Mouse (Mus musculus) forebrain, embryonic 15.5 days (tissue): ENCODE measurements around the gene Akr1c14. TPM values are rescaled to one million over a fixed set of nuclear protein-coding genes. Genes with fewer than 3 reads are reported as not detected.

Source experiments
- ATAC-seq: fragments of 200-750 bp; cut with Nextera tagmentation; replicated peaks from 2 replicates; pipeline ENCODE4 v1.8.0; 2017; ENCODE audit warnings: mild to moderate bottlenecking, moderate TSS enrichment, moderate library complexity
- H3K27ac ChIP-seq: fragments of 300-500 bp; sonication (generic); replicated peaks from 2 replicates; pipeline ENCODE4 v1.5.1; 2015; ENCODE audit warnings: mild to moderate bottlenecking, inconsistent platforms
- H3K27me3 ChIP-seq: fragments of 300-500 bp; sonication (generic); 2 replicates; pipeline ENCODE4 v1.6.1; 2015; ENCODE audit warnings: inconsistent platforms
- H3K36me3 ChIP-seq: fragments of 300-500 bp; sonication (generic); 2 replicates; pipeline ENCODE4 v1.6.1; 2015; ENCODE audit warnings: mild to moderate bottlenecking, inconsistent platforms
- H3K4me1 ChIP-seq: fragments of 300-500 bp; sonication (generic); 2 replicates; pipeline ENCODE4 v1.6.1; 2015; ENCODE audit warnings: inconsistent platforms
- H3K4me2 ChIP-seq: fragments of 300-500 bp; sonication (generic); replicated peaks from 2 replicates; pipeline ENCODE4 v1.6.1; 2015; ENCODE audit warnings: mild to moderate bottlenecking, inconsistent platforms
- H3K4me3 ChIP-seq: fragments of 300-500 bp; sonication (generic); 2 replicates; pipeline ENCODE4 v1.5.1; 2015; ENCODE audit warnings: mild to moderate bottlenecking, inconsistent platforms
- H3K9ac ChIP-seq: fragments of 300-500 bp; sonication (generic); replicated peaks from 2 replicates; pipeline ENCODE4 v1.6.1; 2015; ENCODE audit warnings: mild to moderate bottlenecking, inconsistent platforms
- H3K9me3 ChIP-seq: fragments of 300-500 bp; sonication (generic); 2 replicates; pipeline ENCODE4 v1.6.1; 2016; ENCODE audit warnings: inconsistent platforms
- WGBS: fragments of 180-500 bp; shearing (Covaris S2); methylation state at CpG from one replicate; pipeline ENCODE4 v1.1.7; 2015; ENCODE audit warnings: mixed read lengths; 5-methylcytosine and 5-hydroxymethylcytosine counted together
- polyA plus RNA-seq: library from polyadenylated mRNA; unstranded; fragments of >200 nt; fragmentation: Nextera tagmentation; extraction: Ambion mirVana; gene quantifications from 2 replicates; pipeline ENCODE4 v1.2.1, GENCODE M21; 2015

Gene Akr1c14
- polyA plus RNA-seq = 0.41 and 0.50 TPM in 2 replicates

GRCm38 (mm10) chr13:4048719-4049118 lies at the start of gene Akr1c14:
Gene Akr1c14, plus strand, starts transcription at chr13:4049011.
- H3K27ac ChIP-seq = no peak within 1 kb of the TSS
- H3K9me3 ChIP-seq = no peaks in the 10 kb centered on the region
- no peak within 1 kb of the TSS for H3K9ac ChIP-seq
- H3K4me1 ChIP-seq = no peaks in the 10 kb centered on the region
- WGBS = 66% methylated on average over 2 of the region's 2 CpGs
- no peaks in the 10 kb centered on the region for H3K36me3 ChIP-seq
- no peak for ATAC-seq
- H3K27me3 ChIP-seq = no peaks in the 10 kb centered on the region
- no peak within 1 kb of the TSS for H3K4me3 ChIP-seq
- no peak within 1 kb of the TSS for H3K4me2 ChIP-seq

GRCm38 (mm10) chr13:4001687-4002086 lies 47.1 kb upstream of the Akr1c14 start:
- H3K27me3 ChIP-seq = no peaks in the 10 kb centered on the region
- no peaks in the 10 kb centered on the region for H3K9me3 ChIP-seq
- H3K4me3 ChIP-seq = no peak overlapping the region
- H3K9ac ChIP-seq = no peak overlapping the region
- 0 out of 2 replicates have a peak, but pooled peaks have one; percentile 48 for ATAC-seq
- H3K4me2 ChIP-seq = no peak overlapping the region
- H3K36me3 ChIP-seq = no peaks in the 10 kb centered on the region
- H3K4me1 ChIP-seq = no peaks in the 10 kb centered on the region
- WGBS = 16% methylated on average over 3 of the region's 3 CpGs
- H3K27ac ChIP-seq = no peak overlapping the region

GRCm38 (mm10) chr13:4010784-4011183 lies 38.0 kb upstream of the Akr1c14 start:
- no peaks in the 10 kb centered on the region for H3K27me3 ChIP-seq
- H3K9ac ChIP-seq = no peak overlapping the region
- ATAC-seq = no peak
- no peaks in the 10 kb centered on the region for H3K9me3 ChIP-seq
- H3K36me3 ChIP-seq = no peaks in the 10 kb centered on the region
- 85% methylated on average over 4 of the region's 4 CpGs for WGBS
- H3K27ac ChIP-seq = no peak overlapping the region
- H3K4me2 ChIP-seq = no peak overlapping the region
- no peak overlapping the region for H3K4me3 ChIP-seq
- no peaks in the 10 kb centered on the region for H3K4me1 ChIP-seq

GRCm38 (mm10) chr13:4013811-4014210 lies 35.0 kb upstream of the Akr1c14 start:
- H3K4me1 ChIP-seq = no peaks in the 10 kb centered on the region
- H3K27ac ChIP-seq = no peak overlapping the region
- no peaks in the 10 kb centered on the region for H3K36me3 ChIP-seq
- no peak overlapping the region for H3K4me2 ChIP-seq
- ATAC-seq = no peak
- no peak overlapping the region for H3K4me3 ChIP-seq
- H3K27me3 ChIP-seq = no peaks in the 10 kb centered on the region
- no peak overlapping the region for H3K9ac ChIP-seq
- no peaks in the 10 kb centered on the region for H3K9me3 ChIP-seq

- H3K9me3 ChIP-seq = no peaks in the 10 kb centered on the region
- H3K4me2 ChIP-seq = no peak overlapping the region
- 94% methylated on average over 2 of the region's 2 CpGs for WGBS
- no peak for ATAC-seq
- no peaks in the 10 kb centered on the region for H3K27me3 ChIP-seq
- H3K9ac ChIP-seq = no peak overlapping the region
- H3K36me3 ChIP-seq = no peaks in the 10 kb centered on the region
- H3K4me1 ChIP-seq = no peaks in the 10 kb centered on the region
- H3K27ac ChIP-seq = no peak overlapping the region
- no peak overlapping the region for H3K4me3 ChIP-seq
These were observed 18.9 kb upstream of the Akr1c14 start for GRCm38 (mm10) chr13:4029897-4030296.

- Histone ChIP-seq H3K4me3 (no peak overlapping the region), H3K27ac (no peak overlapping the region), H3K9ac (no peak overlapping the region), H3K27me3 (no peaks in the 10 kb centered on the region), H3K9me3 (no peaks in the 10 kb centered on the region), H3K4me2 (no peak overlapping the region), H3K36me3 (no peaks in the 10 kb centered on the region), H3K4me1 (no peaks in the 10 kb centered on the region)
- no peak for ATAC-seq
- 26% methylated on average over 3 of the region's 3 CpGs for WGBS
These were observed 16.3 kb upstream of the Akr1c14 start for GRCm38 (mm10) chr13:4032512-4032911.

- H3K4me3 ChIP-seq = no peak overlapping the region
- ATAC-seq = no peak
- no peaks in the 10 kb centered on the region for H3K4me1 ChIP-seq
- no peaks in the 10 kb centered on the region for H3K27me3 ChIP-seq
- H3K9ac ChIP-seq = no peak overlapping the region
- WGBS = 89% methylated on average over 3 of the region's 3 CpGs
- H3K4me2 ChIP-seq = no peak overlapping the region
- no peaks in the 10 kb centered on the region for H3K9me3 ChIP-seq
- H3K27ac ChIP-seq = no peak overlapping the region
- no peaks in the 10 kb centered on the region for H3K36me3 ChIP-seq
These were observed 13.8 kb upstream of the Akr1c14 start for GRCm38 (mm10) chr13:4035052-4035451.

- no peaks in the 10 kb centered on the region for H3K9me3 ChIP-seq
- H3K27me3 ChIP-seq = no peaks in the 10 kb centered on the region
- H3K27ac ChIP-seq = no peak overlapping the region
- H3K4me1 ChIP-seq = no peaks in the 10 kb centered on the region
- no peak overlapping the region for H3K9ac ChIP-seq
- WGBS = 84% methylated on average over 3 of the region's 3 CpGs
- no peaks in the 10 kb centered on the region for H3K36me3 ChIP-seq
- no peak overlapping the region for H3K4me3 ChIP-seq
- ATAC-seq = no peak
- no peak overlapping the region for H3K4me2 ChIP-seq
These were observed 2.7 kb upstream of the Akr1c14 start for GRCm38 (mm10) chr13:4046113-4046512.

- no peaks in the 10 kb centered on the region for H3K4me1 ChIP-seq
- H3K9ac ChIP-seq = no peak overlapping the region
- no peaks in the 10 kb centered on the region for H3K27me3 ChIP-seq
- no peak overlapping the region for H3K4me3 ChIP-seq
- H3K4me2 ChIP-seq = no peak overlapping the region
- no peaks in the 10 kb centered on the region for H3K9me3 ChIP-seq
- ATAC-seq = no peak
- no peaks in the 10 kb centered on the region for H3K36me3 ChIP-seq
- H3K27ac ChIP-seq = no peak overlapping the region
- 26% methylated on average over 2 of the region's 2 CpGs for WGBS
These were observed 2.0 kb upstream of the Akr1c14 start for GRCm38 (mm10) chr13:4046841-4047240.

GRCm38 (mm10) chr13:4048226-4048625 lies 585 bp upstream of the Akr1c14 start:
- Histone ChIP-seq H3K4me1 (no peaks in the 10 kb centered on the region), H3K36me3 (no peaks in the 10 kb centered on the region), H3K27ac (no peak overlapping the region), H3K4me2 (no peak overlapping the region), H3K9me3 (no peaks in the 10 kb centered on the region), H3K9ac (no peak overlapping the region), H3K4me3 (no peak overlapping the region), H3K27me3 (no peaks in the 10 kb centered on the region)
- WGBS = 92% methylated on average over 1 of the region's 1 CpGs
- no peak for ATAC-seq

GRCm38 (mm10) chr13:4049655-4050054 lies 844 bp downstream of the Akr1c14 start:
- Histone ChIP-seq H3K27me3 (no peaks in the 10 kb centered on the region), H3K4me2 (no peak overlapping the region), H3K27ac (no peak overlapping the region), H3K36me3 (no peaks in the 10 kb centered on the region), H3K4me3 (no peak overlapping the region), H3K9ac (no peak overlapping the region), H3K9me3 (no peaks in the 10 kb centered on the region), H3K4me1 (no peaks in the 10 kb centered on the region)
- ATAC-seq = no peak

- Histone ChIP-seq H3K4me3 (no peak overlapping the region), H3K9ac (no peak overlapping the region), H3K9me3 (no peaks in the 10 kb centered on the region), H3K27me3 (no peaks in the 10 kb centered on the region), H3K27ac (no peak overlapping the region), H3K4me1 (no peaks in the 10 kb centered on the region), H3K36me3 (no peaks in the 10 kb centered on the region), H3K4me2 (no peak overlapping the region)
- ATAC-seq = no peak
- WGBS = 88% methylated on average over 3 of the region's 3 CpGs
These were observed 6.6 kb downstream of the Akr1c14 start for GRCm38 (mm10) chr13:4055450-4055849.

GRCm38 (mm10) chr13:4056211-4056610 lies 7.4 kb downstream of the Akr1c14 start:
- 81% methylated on average over 2 of the region's 2 CpGs for WGBS
- H3K4me1 ChIP-seq = no peaks in the 10 kb centered on the region
- no peak for ATAC-seq
- no peaks in the 10 kb centered on the region for H3K9me3 ChIP-seq
- H3K9ac ChIP-seq = no peak overlapping the region
- no peak overlapping the region for H3K4me2 ChIP-seq
- no peak overlapping the region for H3K4me3 ChIP-seq
- H3K36me3 ChIP-seq = no peaks in the 10 kb centered on the region
- H3K27ac ChIP-seq = no peak overlapping the region
- no peaks in the 10 kb centered on the region for H3K27me3 ChIP-seq
